ENCODE assay signal across 16 mouse cellular contexts in the genomic region with DNA sequence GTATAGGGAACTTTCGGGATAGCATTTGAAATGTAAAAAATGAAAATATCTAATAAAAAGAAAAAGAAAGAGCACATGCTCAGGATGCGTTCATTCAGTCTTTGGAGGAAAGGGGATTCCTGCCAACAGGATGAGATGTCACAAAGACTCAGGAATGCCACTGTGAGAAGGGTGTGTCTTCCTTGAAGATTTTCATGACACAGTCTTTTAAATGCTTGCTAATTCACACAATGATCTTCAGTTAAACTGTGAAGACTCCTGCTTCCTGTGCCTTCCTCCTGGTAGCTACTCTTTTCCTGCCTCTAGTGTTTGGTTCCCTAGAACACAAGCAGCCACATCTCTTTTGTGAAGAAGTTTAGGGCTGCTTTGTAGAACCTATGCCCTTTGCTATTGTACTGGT.
"Had no signal": no experiment of that assay in that cellular context is flagged by ENCODE, and none has a peak within 500 bp of the region (broad histone marks: within the 10 kb centered on the region; RNA-seq: fewer than 3 reads in every experiment).

No protein-coding gene starts in this region.

- H3K4me2 ChIP-seq: lung, embryonic 15.5 days; midbrain, embryonic 11.5 days; midbrain, embryonic 13.5 days; midbrain, embryonic 15.5 days; neural tube, embryonic 12.5 days; stomach, embryonic 15.5 days had no signal

- H3K4me3 ChIP-seq: lung, embryonic 15.5 days; megakaryocyte, embryonic 14.5 days; midbrain, embryonic 13.5 days; midbrain, embryonic 15.5 days; neural tube, embryonic 12.5 days; stomach, embryonic 15.5 days had no signal

- DNase-seq: lung, adult 2 months; lung, postnatal 14 days; lung, postnatal 36 days; right cerebral cortex, postnatal 14 days; thymus, adult 2 months; thymus, postnatal 25 days had no signal

- H3K36me3 ChIP-seq: lung, embryonic 15.5 days; midbrain, embryonic 13.5 days; midbrain, embryonic 15.5 days; neural tube, embryonic 12.5 days; stomach, embryonic 15.5 days had no signal

- H3K4me1 ChIP-seq: lung, embryonic 15.5 days; megakaryocyte, embryonic 14.5 days; midbrain, embryonic 15.5 days; neural tube, embryonic 12.5 days; stomach, embryonic 15.5 days had no signal

- H3K9ac ChIP-seq: lung, embryonic 15.5 days; midbrain, embryonic 13.5 days; midbrain, embryonic 15.5 days; neural tube, embryonic 12.5 days; stomach, embryonic 15.5 days had no signal

- H3K27ac ChIP-seq: lung, embryonic 15.5 days; macrophage; midbrain, embryonic 13.5 days; midbrain, embryonic 15.5 days; neural tube, embryonic 12.5 days; stomach, embryonic 15.5 days; stomach, postnatal 0 days had no signal

- ATAC-seq: lung, postnatal 0 days; midbrain, embryonic 13.5 days; midbrain, embryonic 15.5 days had no signal

- H3K9me3 ChIP-seq: lung, embryonic 15.5 days; midbrain, embryonic 13.5 days; midbrain, embryonic 15.5 days; neural tube, embryonic 12.5 days; stomach, embryonic 15.5 days had no signal

- H3K27me3 ChIP-seq: lung, embryonic 15.5 days; megakaryocyte, embryonic 14.5 days; midbrain, embryonic 13.5 days; midbrain, embryonic 15.5 days; neural tube, embryonic 12.5 days; stomach, embryonic 15.5 days had no signal
